Mouse (Mus musculus) bone marrow, adult 2 months (tissue): ENCODE results near the gene Rabgap1l.

ENCODE experiments used
- CTCF ChIP-seq: fragments of 200-500 bp; IDR thresholded peaks from 2 replicates; pipeline ENCODE4 v1.5.1; 2011; ENCODE audit warnings: low read length, control low read depth; ENCODE audit not compliant: control insufficient read depth, insufficient read depth
- POLR2A ChIP-seq: fragments of 200-500 bp; IDR thresholded peaks from 2 replicates; pipeline ENCODE4 v1.6.1; 2011; ENCODE audit warnings: low read depth, mild to moderate bottlenecking, control low read depth, low read length, borderline replicate concordance; ENCODE audit not compliant: control insufficient read depth

DNA sequence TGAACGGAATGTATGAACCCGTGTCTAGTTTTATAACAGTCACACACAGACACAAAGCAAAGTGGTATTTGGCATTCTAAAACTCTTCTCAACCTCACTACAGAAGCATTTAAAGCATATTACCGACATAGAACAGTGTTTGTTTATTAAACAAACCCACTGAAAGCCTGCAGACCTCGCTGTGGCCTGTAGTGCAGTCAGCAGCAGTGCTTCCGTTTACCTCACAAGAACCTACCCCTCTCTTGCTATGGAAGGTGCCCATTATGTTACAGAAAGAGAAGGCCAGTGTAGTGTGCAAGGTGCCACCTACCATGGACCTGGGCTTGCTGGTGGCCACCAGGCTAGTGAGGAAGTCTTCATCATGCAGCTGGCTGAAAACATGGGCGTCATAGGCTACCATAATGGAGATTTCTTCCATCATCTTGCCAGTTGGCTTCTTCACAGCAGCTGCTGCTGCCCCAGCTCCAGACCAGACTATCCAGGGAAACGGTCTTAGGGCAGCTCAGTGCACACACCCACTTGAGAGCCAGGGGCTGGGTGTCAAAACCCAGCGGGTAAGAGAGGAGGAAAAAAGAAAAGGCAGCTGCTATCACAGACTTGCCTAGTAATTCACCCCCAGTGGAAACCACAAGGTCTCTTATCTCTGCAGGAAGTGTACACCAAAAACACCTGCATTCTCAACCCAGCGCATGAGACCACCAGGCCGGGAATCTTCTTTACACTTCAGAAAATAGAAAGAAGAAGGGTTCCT lies 486.0 kb downstream of the Rabgap1l start:
- no peak for TF ChIP-seq CTCF
- no peak for TF ChIP-seq POLR2A
